ENCODE assay signal across 9 mouse cellular contexts in genomic region chr11:87584711-87585505, GRCm38 (mm10). TPM values are rescaled to one million over a fixed set of nuclear protein-coding genes. Genes with fewer than 3 reads are reported as not detected.
DNase-seq lines count a peak whose midpoint lies in the region; ATAC-seq lines count a peak whose summit lies in the region.
"Had no signal": no experiment of that assay in that cellular context is flagged by ENCODE, and none has a peak within 500 bp of the region (broad histone marks: within the 10 kb centered on the region; RNA-seq: fewer than 3 reads in every experiment).

No protein-coding gene starts in this region.

- ATAC-seq in heart, embryonic 12.5 days (ENCODE audit: insufficient number of reproducible peaks, low FRiP score) = no peak
- no peak for ATAC-seq in monocyte, adult 5-6 weeks (replicated peaks; ENCODE audit: insufficient number of reproducible peaks, low FRiP score, low TSS enrichment, poor library complexity, severe bottlenecking)
- ATAC-seq in forebrain, embryonic 15.5 days (replicated peaks) = no peak
- ATAC-seq: Patski had no signal

- no peaks in the 10 kb centered on the region for H3K36me3 ChIP-seq in heart, embryonic 12.5 days
- no peaks in the 10 kb centered on the region for H3K36me3 ChIP-seq in forebrain, embryonic 15.5 days

- peak overlapping the region; percentile 49; the same call in 1 of the 2 replicates for H3K27ac ChIP-seq in heart, embryonic 12.5 days (ENCODE audit: poor library complexity, severe bottlenecking)
- no peak overlapping the region for H3K27ac ChIP-seq in forebrain, embryonic 15.5 days (replicated peaks)

- H3K9ac ChIP-seq in heart, embryonic 12.5 days = no peak overlapping the region
- no peak overlapping the region for H3K9ac ChIP-seq in forebrain, embryonic 15.5 days (replicated peaks)

- 76% methylated on average over 10 of the region's 10 CpGs for WGBS in heart, embryonic 12.5 days
- 91% methylated on average over 10 of the region's 10 CpGs for WGBS in forebrain, embryonic 15.5 days

- H3K27me3 ChIP-seq in heart, embryonic 12.5 days (replicated peaks) = no peaks in the 10 kb centered on the region
- no peaks in the 10 kb centered on the region for H3K27me3 ChIP-seq in forebrain, embryonic 15.5 days
- H3K27me3 ChIP-seq: Patski had no signal

- H3K4me3 ChIP-seq in heart, embryonic 12.5 days = no peak overlapping the region
- no peak overlapping the region for H3K4me3 ChIP-seq in forebrain, embryonic 15.5 days

- peaks cover 28% of the 10 kb centered on the region for H3K4me1 ChIP-seq in heart, embryonic 12.5 days (replicated peaks)
- H3K4me1 ChIP-seq in forebrain, embryonic 15.5 days = peaks cover 7% of the 10 kb centered on the region

- no peaks in the 10 kb centered on the region for H3K9me3 ChIP-seq in heart, embryonic 12.5 days (replicated peaks)
- H3K9me3 ChIP-seq in forebrain, embryonic 15.5 days = no peaks in the 10 kb centered on the region

- peak; percentile 32 for DNase-seq in urinary bladder, postnatal 14 days (ENCODE audit: low spot score)
- no peak for DNase-seq in urinary bladder, postnatal 25 days (ENCODE audit: low spot score)
- DNase-seq in kidney, postnatal 4 days = peak; percentile 64 to 77
- DNase-seq in cerebellum, postnatal 36 days = no peak

- H3K4me2 ChIP-seq in heart, embryonic 12.5 days = no peak overlapping the region
- H3K4me2 ChIP-seq in forebrain, embryonic 15.5 days (replicated peaks) = no peak overlapping the region

RNA-seq across cellular contexts. Expression of gene Mtmr4, which starts 7.1 kb away (rescaled TPM):
- polyA plus RNA-seq in heart, embryonic 12.5 days (2016; fragmentation: Nextera tagmentation; extraction: Ambion mirVana) = 21.9 and 27.3 TPM in 2 replicates
- 11.0 to 19.0 TPM (median 13.7 TPM) in 3 replicates for total RNA-seq in monocyte, adult 5-6 weeks (2017)
- polyA plus RNA-seq in forebrain, embryonic 15.5 days (2015; fragmentation: Nextera tagmentation; extraction: Ambion mirVana) = 62.4 and 62.7 TPM in 2 replicates

RNA-seq across cellular contexts. Expression of gene Sept4, which starts 16.2 kb away (rescaled TPM):
- 10.5 and 11.6 TPM in 2 replicates for polyA plus RNA-seq in heart, embryonic 12.5 days (2016; fragmentation: Nextera tagmentation; extraction: Ambion mirVana)
- 6.6 to 16.9 TPM (median 9.6 TPM) in 3 replicates for total RNA-seq in monocyte, adult 5-6 weeks (2017)
- 18.0 and 22.2 TPM in 2 replicates for polyA plus RNA-seq in forebrain, embryonic 15.5 days (2015; fragmentation: Nextera tagmentation; extraction: Ambion mirVana)

RNA-seq across cellular contexts. Expression of gene Gm11492, which starts 18.5 kb away (rescaled TPM):
- polyA plus RNA-seq in heart, embryonic 12.5 days (2016; fragmentation: Nextera tagmentation; extraction: Ambion mirVana) = not detected in 2 replicates
- total RNA-seq in monocyte, adult 5-6 weeks (2017) = 1.5 TPM in 1 of 3 replicates, not detected in the others
- polyA plus RNA-seq in forebrain, embryonic 15.5 days (2015; fragmentation: Nextera tagmentation; extraction: Ambion mirVana) = not detected in 2 replicates
- total RNA-seq: gastrocnemius, postnatal 4 days had no signal
- polyA plus RNA-seq: Patski had no signal

RNA-seq across cellular contexts. Expression of gene Hsf5, which starts 32.1 kb away (rescaled TPM):
- 0.13 and 0.15 TPM in 2 replicates for polyA plus RNA-seq in heart, embryonic 12.5 days (2016; fragmentation: Nextera tagmentation; extraction: Ambion mirVana)
- total RNA-seq in monocyte, adult 5-6 weeks (2017) = 1.2 TPM in 1 of 3 replicates, not detected in the others
- 0.48 and 0.55 TPM in 2 replicates for polyA plus RNA-seq in forebrain, embryonic 15.5 days (2015; fragmentation: Nextera tagmentation; extraction: Ambion mirVana)

Comparison
In these comparisons a context has a peak if more than half of its experiments do, and no peak if none do; other contexts are left out.
1. DNase-seq: peak in urinary bladder, postnatal 14 days (single experiment) and kidney, postnatal 4 days (2 of 2); none in urinary bladder, postnatal 25 days (single experiment) and cerebellum, postnatal 36 days (0 of 2).